Mouse (Mus musculus): ENCODE measurements around the gene Scfd2. TPM values are rescaled to one million over a fixed set of nuclear protein-coding genes. Genes with fewer than 3 reads are reported as not detected.

The Scfd2 gene
- polyA plus RNA-seq, 1 experiment from 2014 or later, result 20.6 TPM

- Histone ChIP-seq H3K36me3 (no peaks in the 10 kb centered on the region), H3K27ac (replicated peaks) (no peak overlapping the region), H3K27me3 (replicated peaks) (no peaks in the 10 kb centered on the region), H3K4me3 (replicated peaks) (no peak overlapping the region), H3K4me1 (no peaks in the 10 kb centered on the region), H3K4me2 (no peak overlapping the region), H3K9ac (replicated peaks) (no peak overlapping the region), H3K9me3 (replicated peaks) (no peaks in the 10 kb centered on the region)
- no peak for ATAC-seq (ENCODE audit: low FRiP score)
- 67% methylated on average over 4 of the region's 4 CpGs for WGBS
These were observed 225.9 kb downstream of the Scfd2 start for GRCm38 (mm10) chr5:74305533-74306189.

DNA sequence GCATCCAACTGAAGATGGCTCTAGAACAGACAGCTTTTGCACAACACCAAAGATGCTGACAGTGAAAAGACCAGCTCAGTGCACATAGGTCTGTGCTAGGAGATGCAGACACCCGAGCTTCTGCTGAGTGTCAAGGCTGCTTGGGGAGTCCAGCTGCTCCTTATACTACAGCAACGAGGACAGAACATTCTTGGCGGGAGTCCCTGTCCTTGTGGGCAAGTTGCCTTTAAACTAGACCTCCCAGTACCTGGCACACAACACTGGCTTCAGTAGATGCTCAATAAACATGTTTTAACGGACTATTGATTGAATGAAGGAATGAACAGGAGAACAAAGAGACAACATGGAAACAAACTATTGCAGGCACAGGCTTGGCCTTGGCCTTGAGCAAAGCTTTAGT is 226.8 kb downstream of the Scfd2 start:
- Histone ChIP-seq H3K4me1 (peaks cover 4% of the 10 kb centered on the region; the same call in 1 of the 2 replicates), H3K9me3 (replicated peaks) (no peaks in the 10 kb centered on the region), H3K27me3 (replicated peaks) (no peaks in the 10 kb centered on the region), H3K36me3 (no peaks in the 10 kb centered on the region), H3K4me2 (no peak overlapping the region), H3K27ac (replicated peaks) (0 out of 2 replicates have a peak overlapping the region, but pooled peaks have one; percentile 5), H3K9ac (replicated peaks) (no peak overlapping the region), H3K4me3 (replicated peaks) (no peak overlapping the region)
- WGBS, result 68% methylated on average over 4 of the region's 4 CpGs
- no peak for ATAC-seq (ENCODE audit: low FRiP score)

- Histone ChIP-seq H3K9me3 (replicated peaks) (no peaks in the 10 kb centered on the region), H3K27ac (replicated peaks) (no peak overlapping the region), H3K4me1 (peaks cover 4% of the 10 kb centered on the region; the same call in 1 of the 2 replicates), H3K9ac (replicated peaks) (no peak overlapping the region), H3K36me3 (no peaks in the 10 kb centered on the region), H3K4me3 (replicated peaks) (no peak overlapping the region), H3K4me2 (no peak overlapping the region), H3K27me3 (replicated peaks) (no peaks in the 10 kb centered on the region)
- 81% methylated on average over 3 of the region's 3 CpGs for WGBS
- no peak for ATAC-seq (ENCODE audit: low FRiP score)
These were observed 229.2 kb downstream of the Scfd2 start for GRCm38 (mm10) chr5:74302331-74302730.

DNA sequence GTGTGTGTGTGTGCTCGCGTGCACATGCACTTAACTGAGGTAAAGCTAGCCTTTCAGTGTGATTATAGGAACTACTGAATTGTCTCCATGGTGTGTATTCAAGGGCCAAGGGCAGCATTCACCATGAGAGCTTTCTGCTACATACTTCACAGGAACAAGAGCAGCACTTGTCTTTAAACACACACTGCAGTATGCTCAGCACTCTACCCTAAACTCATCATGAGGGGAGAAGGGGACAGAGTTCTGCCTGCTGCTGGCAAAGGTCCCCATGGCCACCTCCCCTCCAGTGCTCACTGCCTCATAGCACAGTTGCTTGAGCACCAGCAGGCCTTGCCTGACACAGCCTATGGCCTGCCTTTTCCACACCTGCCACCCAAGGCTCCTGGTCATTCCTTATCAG is 230.1 kb downstream of the Scfd2 start:
- Histone ChIP-seq H3K4me2 (no peak overlapping the region), H3K9ac (replicated peaks) (no peak overlapping the region), H3K36me3 (no peaks in the 10 kb centered on the region), H3K27ac (replicated peaks) (no peak overlapping the region), H3K4me3 (replicated peaks) (no peak overlapping the region), H3K27me3 (replicated peaks) (no peaks in the 10 kb centered on the region), H3K9me3 (replicated peaks) (no peaks in the 10 kb centered on the region), H3K4me1 (peaks cover 4% of the 10 kb centered on the region; the same call in 1 of the 2 replicates)
- WGBS, result 97% methylated on average over 2 of the region's 2 CpGs
- ATAC-seq (ENCODE audit: low FRiP score), result no peak

GRCm38 (mm10) chr5:74300931-74301330 is 230.6 kb downstream of the Scfd2 start:
- H3K4me1 ChIP-seq, result peaks cover 4% of the 10 kb centered on the region; the same call in 1 of the 2 replicates
- no peaks in the 10 kb centered on the region for H3K9me3 ChIP-seq (replicated peaks)
- H3K4me2 ChIP-seq, result no peak overlapping the region
- H3K4me3 ChIP-seq (replicated peaks), result no peak overlapping the region
- no peak overlapping the region for H3K9ac ChIP-seq (replicated peaks)
- WGBS, result 81% methylated on average over 5 of the region's 5 CpGs
- no peaks in the 10 kb centered on the region for H3K36me3 ChIP-seq
- no peak for ATAC-seq (ENCODE audit: low FRiP score)
- no peaks in the 10 kb centered on the region for H3K27me3 ChIP-seq (replicated peaks)
- no peak overlapping the region for H3K27ac ChIP-seq (replicated peaks)

DNA sequence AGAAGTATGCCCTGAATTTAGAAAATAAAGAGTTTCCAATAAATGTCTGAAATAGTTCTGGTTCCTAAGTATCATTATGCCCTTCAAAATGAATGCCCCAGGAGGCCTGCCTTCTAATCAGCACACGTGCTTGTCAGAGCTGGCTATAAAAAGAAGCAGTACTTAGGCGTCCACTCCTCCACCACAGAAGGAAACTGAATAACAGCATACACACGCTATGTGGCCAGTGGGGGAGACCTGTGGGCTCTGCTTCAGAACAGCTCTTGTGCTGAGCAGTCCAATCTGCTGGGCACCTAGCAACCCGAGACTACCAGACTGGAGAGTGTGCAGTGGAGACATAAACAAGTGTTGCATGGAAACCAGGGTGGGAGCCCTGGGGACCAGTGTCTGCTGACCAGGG is 231.4 kb downstream of the Scfd2 start:
- no peaks in the 10 kb centered on the region for H3K36me3 ChIP-seq
- no peak overlapping the region for H3K4me3 ChIP-seq (replicated peaks)
- WGBS, result 24% methylated on average over 4 of the region's 4 CpGs
- no peak overlapping the region for H3K27ac ChIP-seq (replicated peaks)
- H3K4me1 ChIP-seq, result peaks cover 4% of the 10 kb centered on the region; the same call in 1 of the 2 replicates
- H3K9ac ChIP-seq (replicated peaks), result no peak overlapping the region
- no peak overlapping the region for H3K4me2 ChIP-seq
- no peaks in the 10 kb centered on the region for H3K27me3 ChIP-seq (replicated peaks)
- no peak for ATAC-seq (ENCODE audit: low FRiP score)
- H3K9me3 ChIP-seq (replicated peaks), result no peaks in the 10 kb centered on the region

- Histone ChIP-seq H3K9me3 (replicated peaks) (no peaks in the 10 kb centered on the region), H3K9ac (replicated peaks) (no peak overlapping the region), H3K27ac (replicated peaks) (no peak overlapping the region), H3K36me3 (no peaks in the 10 kb centered on the region), H3K4me2 (no peak overlapping the region), H3K4me1 (peaks cover 4% of the 10 kb centered on the region; the same call in 1 of the 2 replicates), H3K4me3 (replicated peaks) (no peak overlapping the region), H3K27me3 (replicated peaks) (no peaks in the 10 kb centered on the region)
- WGBS, result 90% methylated on average over 5 of the region's 5 CpGs
- no peak for ATAC-seq (ENCODE audit: low FRiP score)
These were observed 234.4 kb downstream of the Scfd2 start for GRCm38 (mm10) chr5:74297113-74297512.

DNA sequence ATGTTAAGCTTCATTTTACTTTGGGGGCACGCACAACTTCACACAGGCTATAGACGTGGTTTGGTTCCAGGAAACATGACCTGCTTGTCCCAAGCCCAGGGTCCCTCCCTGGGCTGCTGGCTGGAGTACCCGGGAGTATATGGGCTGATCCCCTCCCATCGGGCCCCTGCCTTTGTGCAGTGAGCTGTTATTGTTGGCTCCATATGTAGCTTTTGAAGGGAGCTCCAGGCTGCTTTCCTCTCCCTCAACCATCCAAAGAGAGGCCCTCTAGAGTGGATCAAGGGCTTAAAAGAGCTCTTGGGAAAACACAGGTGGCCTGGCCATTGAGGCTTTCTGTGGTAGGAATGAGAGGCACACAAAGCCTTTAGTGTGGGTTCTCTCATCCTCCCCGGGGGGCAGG is 235.5 kb downstream of the Scfd2 start:
- ATAC-seq (ENCODE audit: low FRiP score), result no peak
- Histone ChIP-seq H3K36me3 (no peaks in the 10 kb centered on the region), H3K4me3 (replicated peaks) (no peak overlapping the region), H3K27ac (replicated peaks) (no peak overlapping the region; the same call in 1 of the 2 replicates), H3K9me3 (replicated peaks) (no peaks in the 10 kb centered on the region), H3K9ac (replicated peaks) (no peak overlapping the region), H3K4me1 (peaks cover 4% of the 10 kb centered on the region; the same call in 1 of the 2 replicates), H3K27me3 (replicated peaks) (no peaks in the 10 kb centered on the region), H3K4me2 (no peak overlapping the region)
- WGBS, result 52% methylated on average over 5 of the region's 5 CpGs

- H3K9me3 ChIP-seq (replicated peaks), result no peaks in the 10 kb centered on the region
- no peak overlapping the region for H3K9ac ChIP-seq (replicated peaks)
- no peak overlapping the region for H3K4me3 ChIP-seq (replicated peaks)
- H3K4me2 ChIP-seq, result no peak overlapping the region
- no peak overlapping the region for H3K27ac ChIP-seq (replicated peaks)
- H3K36me3 ChIP-seq, result no peaks in the 10 kb centered on the region
- no peak for ATAC-seq (ENCODE audit: low FRiP score)
- no peaks in the 10 kb centered on the region for H3K27me3 ChIP-seq (replicated peaks)
- 76% methylated on average over 5 of the region's 5 CpGs for WGBS
- peaks cover 6% of the 10 kb centered on the region for H3K4me1 ChIP-seq
These were observed 238.0 kb downstream of the Scfd2 start for GRCm38 (mm10) chr5:74293513-74293912.

DNA sequence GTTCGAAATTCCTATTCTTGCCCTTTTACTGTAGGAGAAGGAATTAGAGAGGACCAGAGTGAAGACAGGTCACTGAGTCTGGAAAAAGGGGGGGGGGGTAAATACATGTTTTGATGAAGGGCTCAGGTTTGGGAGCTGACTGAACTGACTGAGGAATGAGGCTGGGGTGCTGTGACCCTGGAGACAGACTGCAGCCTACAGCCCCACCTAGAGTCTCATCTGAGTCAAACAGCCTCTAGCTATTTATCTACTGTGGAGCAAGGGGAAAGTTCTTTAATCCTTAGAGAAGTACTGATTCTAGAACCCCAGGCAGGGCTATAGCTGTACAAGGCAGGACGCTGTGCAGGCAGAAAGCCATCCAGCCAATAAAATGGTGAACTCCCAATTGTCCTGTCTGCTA is 239.5 kb downstream of the Scfd2 start:
- peaks cover 12% of the 10 kb centered on the region for H3K4me1 ChIP-seq
- ATAC-seq (ENCODE audit: low FRiP score), result no peak
- H3K9ac ChIP-seq (replicated peaks), result no peak overlapping the region
- H3K36me3 ChIP-seq, result no peaks in the 10 kb centered on the region
- 72% methylated on average over 2 of the region's 2 CpGs for WGBS
- H3K4me3 ChIP-seq (replicated peaks), result no peak overlapping the region
- H3K27me3 ChIP-seq (replicated peaks), result no peaks in the 10 kb centered on the region
- H3K4me2 ChIP-seq, result no peak overlapping the region
- H3K27ac ChIP-seq (replicated peaks), result no peak overlapping the region
- H3K9me3 ChIP-seq (replicated peaks), result no peaks in the 10 kb centered on the region

DNA sequence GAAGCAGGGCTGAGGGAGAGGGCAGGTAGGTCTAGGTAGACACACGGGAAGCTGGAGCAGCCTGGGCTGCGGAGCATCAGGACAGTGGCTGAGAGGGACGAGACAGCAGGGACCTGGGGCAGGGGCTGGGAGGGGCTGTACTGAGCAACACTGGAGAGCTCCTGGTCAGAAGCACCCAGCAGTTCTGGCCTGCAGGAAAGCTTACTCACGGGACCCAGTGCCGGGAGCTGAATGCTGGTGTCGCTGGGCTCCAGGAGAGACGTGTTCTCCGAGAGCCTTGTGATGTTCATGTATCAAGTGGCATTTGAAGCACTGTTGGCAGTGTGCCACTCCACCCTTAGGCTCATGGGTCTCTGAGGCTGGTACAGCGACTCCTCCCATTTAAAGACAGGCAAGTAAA is 240.0 kb downstream of the Scfd2 start:
- no peaks in the 10 kb centered on the region for H3K27me3 ChIP-seq (replicated peaks)
- no peak overlapping the region for H3K27ac ChIP-seq (replicated peaks)
- no peak overlapping the region for H3K9ac ChIP-seq (replicated peaks)
- H3K4me1 ChIP-seq, result peaks cover 12% of the 10 kb centered on the region
- no peaks in the 10 kb centered on the region for H3K9me3 ChIP-seq (replicated peaks)
- 0 out of 2 replicates have a peak, but pooled peaks have one; percentile 39 for ATAC-seq (ENCODE audit: low FRiP score)
- H3K4me3 ChIP-seq (replicated peaks), result no peak overlapping the region
- no peak overlapping the region for H3K4me2 ChIP-seq
- H3K36me3 ChIP-seq, result no peaks in the 10 kb centered on the region
- 63% methylated on average over 9 of the region's 9 CpGs for WGBS

GRCm38 (mm10) chr5:74289957-74290356 is 241.6 kb downstream of the Scfd2 start:
- no peak overlapping the region for H3K4me2 ChIP-seq
- peaks cover 12% of the 10 kb centered on the region for H3K4me1 ChIP-seq
- H3K9ac ChIP-seq (replicated peaks), result no peak overlapping the region
- H3K27ac ChIP-seq (replicated peaks), result no peak overlapping the region
- ATAC-seq (ENCODE audit: low FRiP score), result no peak
- no peaks in the 10 kb centered on the region for H3K9me3 ChIP-seq (replicated peaks)
- H3K27me3 ChIP-seq (replicated peaks), result no peaks in the 10 kb centered on the region
- H3K4me3 ChIP-seq (replicated peaks), result no peak overlapping the region
- no peaks in the 10 kb centered on the region for H3K36me3 ChIP-seq
- WGBS, result 66% methylated on average over 6 of the region's 6 CpGs
